Mouse (Mus musculus) erythroblast, embryonic 14.5 days (primary cell): ENCODE measurements around the gene Srms. TPM values are rescaled to one million over a fixed set of nuclear protein-coding genes. Genes with fewer than 3 reads are reported as not detected.

Source experiments
- H3K27me3 ChIP-seq: 2 replicates; pipeline ENCODE4 v1.6.1; 2012; ENCODE audit warnings: inconsistent platforms; ENCODE audit not compliant: control insufficient read depth
- H3K36me3 ChIP-seq: 2 replicates; pipeline ENCODE4 v1.6.1; 2012; ENCODE audit warnings: mild to moderate bottlenecking, inconsistent platforms; ENCODE audit not compliant: control insufficient read depth
- H3K4me1 ChIP-seq: 2 replicates; pipeline ENCODE4 v1.6.1; 2012; ENCODE audit warnings: inconsistent platforms; ENCODE audit not compliant: control insufficient read depth
- H3K4me3 ChIP-seq: replicated peaks from 2 replicates; pipeline ENCODE3; 2012; ENCODE audit warnings: moderate library complexity, mild to moderate bottlenecking, inconsistent platforms
- H3K9me3 ChIP-seq: 2 replicates; pipeline ENCODE4 v1.6.1; 2012; ENCODE audit warnings: low read length, inconsistent platforms, mixed read lengths; ENCODE audit not compliant: control insufficient read depth
- GATA1 ChIP-seq: IDR thresholded peaks from 2 replicates; pipeline ENCODE4 v1.6.1; 2012; ENCODE audit warnings: low read length, inconsistent platforms, mixed read lengths
- TAL1 ChIP-seq: IDR thresholded peaks from 3 replicates; pipeline ENCODE4 v1.6.1; 2012; ENCODE audit warnings: low read length, inconsistent platforms, mixed read lengths
- polyA plus RNA-seq: library from polyadenylated mRNA; stranded (reverse); fragments of >175 nt; gene quantifications from 2 replicates; pipeline ENCODE4 v1.2.3, GENCODE M21; 2012

Gene Srms
- polyA plus RNA-seq, result 0.03 TPM in 1 of 2 replicates, not detected in the other

- peaks cover 65% of the 10 kb centered on the region for H3K27me3 ChIP-seq
- TF ChIP-seq GATA1, result no peak
- no peak for TF ChIP-seq TAL1
- peak within 1 kb of the TSS; percentile 50 for H3K4me3 ChIP-seq
- peaks cover 7% of the 10 kb centered on the region; the same call in 1 of the 2 replicates for H3K9me3 ChIP-seq
- H3K4me1 ChIP-seq, result peaks cover 34% of the 10 kb centered on the region
- no peaks in the 10 kb centered on the region for H3K36me3 ChIP-seq
These were observed at the start of gene Srms for GRCm38 (mm10) chr2:181213021-181213445. Srms (minus strand) TSS chr2:181213185.

- no peaks in the 10 kb centered on the region for H3K27me3 ChIP-seq
- H3K4me3 ChIP-seq, result no peak overlapping the region
- H3K36me3 ChIP-seq, result peaks cover 77% of the 10 kb centered on the region
- H3K4me1 ChIP-seq, result peaks cover 3% of the 10 kb centered on the region; the same call in 1 of the 2 replicates
- H3K9me3 ChIP-seq, result no peaks in the 10 kb centered on the region
- TF ChIP-seq TAL1, result no peak
- no peak for TF ChIP-seq GATA1
These were observed 40.3 kb upstream of the Srms start for GRCm38 (mm10) chr2:181253248-181253647.

GRCm38 (mm10) chr2:181251841-181252240 lies 38.9 kb upstream of the Srms start:
- peaks cover 3% of the 10 kb centered on the region; the same call in 1 of the 2 replicates for H3K4me1 ChIP-seq
- no peak overlapping the region for H3K4me3 ChIP-seq
- no peaks in the 10 kb centered on the region for H3K9me3 ChIP-seq
- H3K36me3 ChIP-seq, result peaks cover 63% of the 10 kb centered on the region
- H3K27me3 ChIP-seq, result no peaks in the 10 kb centered on the region
- no peak for TF ChIP-seq TAL1
- no peak for TF ChIP-seq GATA1

GRCm38 (mm10) chr2:181249217-181249616 lies 36.2 kb upstream of the Srms start:
- Histone ChIP-seq H3K9me3 (no peaks in the 10 kb centered on the region), H3K4me1 (peaks cover 4% of the 10 kb centered on the region), H3K36me3 (peaks cover 38% of the 10 kb centered on the region), H3K27me3 (peaks cover under 1% of the 10 kb centered on the region), H3K4me3 (no peak overlapping the region)
- TF ChIP-seq TAL1 (no peak), GATA1 (no peak)

- H3K4me3 ChIP-seq, result no peak overlapping the region
- peaks cover 9% of the 10 kb centered on the region for H3K36me3 ChIP-seq
- TF ChIP-seq GATA1, result no peak
- no peak for TF ChIP-seq TAL1
- H3K4me1 ChIP-seq, result peaks cover 32% of the 10 kb centered on the region
- no peaks in the 10 kb centered on the region for H3K9me3 ChIP-seq
- peaks cover 9% of the 10 kb centered on the region for H3K27me3 ChIP-seq
These were observed 32.0 kb upstream of the Srms start for GRCm38 (mm10) chr2:181245031-181245430.

- Histone ChIP-seq H3K4me1 (peaks cover 35% of the 10 kb centered on the region), H3K27me3 (peaks cover 9% of the 10 kb centered on the region), H3K9me3 (no peaks in the 10 kb centered on the region), H3K4me3 (no peak overlapping the region), H3K36me3 (peaks cover 21% of the 10 kb centered on the region)
- TF ChIP-seq TAL1, result no peak
- TF ChIP-seq GATA1, result no peak
These were observed 30.9 kb upstream of the Srms start for GRCm38 (mm10) chr2:181243706-181244394.

- peaks cover 9% of the 10 kb centered on the region for H3K27me3 ChIP-seq
- H3K9me3 ChIP-seq, result no peaks in the 10 kb centered on the region
- peaks cover 34% of the 10 kb centered on the region for H3K36me3 ChIP-seq
- peaks cover 38% of the 10 kb centered on the region for H3K4me1 ChIP-seq
- no peak for TF ChIP-seq GATA1
- TF ChIP-seq TAL1, result no peak
- H3K4me3 ChIP-seq, result peak overlapping the region; percentile 76
These were observed 29.3 kb upstream of the Srms start for GRCm38 (mm10) chr2:181242314-181242665.

- Histone ChIP-seq H3K4me3 (peak within 1 kb of the TSS; percentile 76), H3K36me3 (peaks cover 36% of the 10 kb centered on the region), H3K9me3 (no peaks in the 10 kb centered on the region), H3K27me3 (peaks cover 9% of the 10 kb centered on the region), H3K4me1 (peaks cover 38% of the 10 kb centered on the region)
- no peak for TF ChIP-seq GATA1
- no peak for TF ChIP-seq TAL1
These were observed 28.8 kb upstream of the Srms start, which contains the start of gene Helz2 for GRCm38 (mm10) chr2:181241602-181242313. Helz2 (minus strand) TSS chr2:181242027.

- no peaks in the 10 kb centered on the region for H3K9me3 ChIP-seq
- H3K4me1 ChIP-seq, result peaks cover 38% of the 10 kb centered on the region
- H3K36me3 ChIP-seq, result peaks cover 44% of the 10 kb centered on the region
- TF ChIP-seq GATA1 (no peak), TAL1 (no peak)
- H3K27me3 ChIP-seq, result peaks cover 9% of the 10 kb centered on the region
- peak overlapping the region; percentile 76 for H3K4me3 ChIP-seq
These were observed 27.9 kb upstream of the Srms start for GRCm38 (mm10) chr2:181240806-181241440.
